Mouse (Mus musculus) T-cell, adult 66 days (primary cell): ENCODE data around the gene Gnl3l. TPM values are rescaled to one million over a fixed set of nuclear protein-coding genes. Genes with fewer than 3 reads are reported as not detected.

Source experiments
- total RNA-seq, 2 experiments: library from RNA; stranded (reverse); gene quantifications; 3 replicates in 1 of 2; 4 replicates in 1 of 2; pipeline ENCODE4 v1.2.4; 2023

The Gnl3l gene
- total RNA-seq: 10 to 100 TPM; 51.0 to 56.4 TPM

GRCm38 (mm10) chrX:151016938-151017877 is at the start of gene Gnl3l:
TSS of gene Gnl3l (minus strand) at chrX:151017322.

DNA sequence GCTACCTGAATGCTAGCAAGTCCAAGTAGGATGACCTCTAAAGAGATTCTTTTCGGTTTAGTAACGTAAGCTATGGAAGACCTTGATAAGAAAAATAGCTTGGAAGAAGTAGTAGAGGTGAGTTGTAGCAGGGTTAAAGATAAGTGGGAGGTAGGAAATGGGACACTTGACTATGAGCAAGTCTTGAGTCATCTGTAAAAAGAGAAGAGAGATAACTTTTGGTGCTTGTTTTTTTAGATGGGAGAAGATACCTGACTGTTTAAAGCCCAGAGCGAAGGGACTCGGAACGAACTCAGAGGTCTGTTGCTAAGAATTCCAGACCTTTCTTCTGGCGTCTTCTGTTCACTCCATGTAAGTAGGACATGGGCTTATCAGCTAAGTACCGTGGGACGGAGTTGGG is 28.7 kb upstream of the Gnl3l start, which contains the start of gene Fgd1:
Fgd1 (plus strand) TSS at position 301 of the 400 bp plus-strand sequence.

Other genes starting within 250 kb of the Gnl3l start
- gene Maged2, start 203.0 kb downstream of the Gnl3l start, total RNA-seq: 1 to 10 TPM; 2.5 to 4.4 TPM
- gene Fgd1, start 28.8 kb upstream of the Gnl3l start, total RNA-seq: not detected
- gene Tsr2, start 79.2 kb upstream of the Gnl3l start, total RNA-seq: 10 to 100 TPM; 43.5 to 50.9 TPM
- gene Wnk3, start 180.8 kb upstream of the Gnl3l start, total RNA-seq: under 1 TPM in 1 of 2 experiments, not detected in 1; 0.20 TPM